ENCODE assay signal across 22 mouse cellular contexts in the genomic region with DNA sequence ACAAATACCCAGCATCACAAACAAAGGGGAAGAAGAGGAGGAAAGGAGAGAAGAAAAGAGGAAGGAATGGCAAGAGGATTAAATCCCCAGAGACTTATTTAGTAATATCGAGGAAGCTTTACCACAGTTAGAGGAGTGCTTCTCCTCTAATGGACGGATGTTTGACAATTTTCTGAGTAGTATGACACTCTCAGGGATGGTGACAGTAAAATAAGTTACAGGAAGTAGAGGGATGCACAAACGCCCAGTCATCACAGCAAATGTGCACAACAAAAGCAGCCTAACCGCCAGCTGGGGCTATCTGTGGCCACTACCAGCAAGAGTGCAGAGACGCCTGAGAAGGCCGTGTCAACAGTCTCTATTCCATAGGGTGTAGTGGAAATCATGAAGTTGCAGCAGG. TPM values are rescaled to one million over a fixed set of nuclear protein-coding genes. Genes with fewer than 3 reads are reported as not detected.
DNase-seq lines count a peak whose midpoint lies in the region; ATAC-seq and TF ChIP-seq lines count a peak whose summit lies in the region.
"Had no signal": no experiment of that assay in that cellular context is flagged by ENCODE, and none has a peak within 500 bp of the region (broad histone marks: within the 10 kb centered on the region; RNA-seq: fewer than 3 reads in every experiment).

No protein-coding gene starts in this region.

- WGBS in liver, embryonic 13.5 days (ENCODE audit: insufficient replicate concordance): 41% methylated on average over 6 of the region's 6 CpGs
- WGBS in liver, embryonic 11.5 days: 52% methylated on average over 6 of the region's 6 CpGs
- 70% methylated on average over 6 of the region's 6 CpGs for WGBS in forebrain, embryonic 10.5 days

- no peak for TF ChIP-seq POLR2A in bone marrow macrophage, adult 2 months (IDR thresholded peaks at IDR 0.05; ENCODE audit: borderline replicate concordance, low read depth, low read length)

- peaks cover 7% of the 10 kb centered on the region for H3K36me3 ChIP-seq in liver, embryonic 13.5 days
- H3K36me3 ChIP-seq in liver, embryonic 11.5 days (ENCODE audit: control insufficient read depth, insufficient read depth, low read length): no peaks in the 10 kb centered on the region
- H3K36me3 ChIP-seq in forebrain, embryonic 10.5 days (replicated peaks): no peaks in the 10 kb centered on the region
- H3K36me3 ChIP-seq: embryonic facial prominence, embryonic 13.5 days; hindbrain, embryonic 12.5 days; midbrain, embryonic 15.5 days had no signal

- no peak for TF ChIP-seq CTCF in bone marrow macrophage, adult 2 months (IDR thresholded peaks at IDR 0.05; ENCODE audit: low read depth, low read length)

- no peaks in the 10 kb centered on the region for H3K9me3 ChIP-seq in liver, embryonic 13.5 days (replicated peaks)
- H3K9me3 ChIP-seq in liver, embryonic 11.5 days (ENCODE audit: control insufficient read depth, low read length): no peaks in the 10 kb centered on the region
- no peaks in the 10 kb centered on the region for H3K9me3 ChIP-seq in forebrain, embryonic 10.5 days
- H3K9me3 ChIP-seq: embryonic facial prominence, embryonic 13.5 days; heart, embryonic 15.5 days; hindbrain, embryonic 12.5 days; midbrain, embryonic 15.5 days had no signal

- no peak for ATAC-seq in liver, embryonic 13.5 days (ENCODE audit: low read depth)
- ATAC-seq in liver, embryonic 11.5 days (replicated peaks; ENCODE audit: low FRiP score): no peak
- peak; percentile 36 for ATAC-seq in inflammation-experienced regulatory T-cells, adult 6 months
- ATAC-seq: midbrain, embryonic 15.5 days had no signal

- H3K9ac ChIP-seq in liver, embryonic 13.5 days: peak overlapping the region; percentile 8; the same call in 1 of the 2 replicates
- no peak overlapping the region for H3K9ac ChIP-seq in liver, embryonic 11.5 days (ENCODE audit: low read depth, low read length)
- H3K9ac ChIP-seq: embryonic facial prominence, embryonic 13.5 days; heart, embryonic 15.5 days; hindbrain, embryonic 12.5 days; lung, embryonic 14.5 days; midbrain, embryonic 15.5 days had no signal

- H3K4me3 ChIP-seq in liver, embryonic 13.5 days (replicated peaks): no peak overlapping the region
- H3K4me3 ChIP-seq in liver, embryonic 11.5 days (ENCODE audit: low read depth, low read length): no peak overlapping the region
- H3K4me3 ChIP-seq in bone marrow macrophage, adult 2 months (ENCODE audit: insufficient read depth, low read length): no peak overlapping the region
- H3K4me3 ChIP-seq in forebrain, embryonic 10.5 days: no peak overlapping the region
- H3K4me3 ChIP-seq: embryonic facial prominence, embryonic 13.5 days; heart, embryonic 15.5 days; hindbrain, embryonic 12.5 days; left cerebral cortex, adult 2 months; midbrain, embryonic 15.5 days had no signal

- H3K4me1 ChIP-seq in liver, embryonic 13.5 days (replicated peaks): peaks cover 61% of the 10 kb centered on the region
- H3K4me1 ChIP-seq in liver, embryonic 11.5 days (replicated peaks; ENCODE audit: control insufficient read depth, insufficient read depth, low read length): peaks cover 48% of the 10 kb centered on the region
- H3K4me1 ChIP-seq in bone marrow macrophage, adult 2 months (ENCODE audit: control insufficient read depth, insufficient read depth, low read length): peaks cover 46% of the 10 kb centered on the region
- H3K4me1 ChIP-seq in forebrain, embryonic 10.5 days: peaks cover 17% of the 10 kb centered on the region
- H3K4me1 ChIP-seq: midbrain, embryonic 15.5 days had no signal

- H3K4me2 ChIP-seq in liver, embryonic 13.5 days: no peak overlapping the region
- H3K4me2 ChIP-seq in liver, embryonic 11.5 days: no peak overlapping the region
- H3K4me2 ChIP-seq: embryonic facial prominence, embryonic 13.5 days; heart, embryonic 15.5 days; hindbrain, embryonic 12.5 days; lung, embryonic 14.5 days; midbrain, embryonic 15.5 days had no signal

- DNase-seq in liver, embryonic 13.5 days: no peak
- no peak for DNase-seq in liver, embryonic 11.5 days (ENCODE audit: low spot score)
- no peak for DNase-seq in forebrain, embryonic 10.5 days (ENCODE audit: extremely low spot score, low spot score)
- DNase-seq in lung, postnatal 25 days (ENCODE audit: low spot score): no peak
- DNase-seq in cerebellum, adult 18-20 months: no peak
- DNase-seq: cerebellum, adult 9-10 months; kidney, adult 2 months; kidney, postnatal 14 days; layer of hippocampus, adult 9-11 months; left cerebral cortex, postnatal 4 days; liver; lung, embryonic 14.5 days; right cerebral cortex, postnatal 25 days; thymus, adult 18-20 months had no signal

- no peaks in the 10 kb centered on the region for H3K27me3 ChIP-seq in liver, embryonic 13.5 days
- no peaks in the 10 kb centered on the region for H3K27me3 ChIP-seq in liver, embryonic 11.5 days (replicated peaks; ENCODE audit: control insufficient read depth, insufficient read depth, low read length)
- no peaks in the 10 kb centered on the region for H3K27me3 ChIP-seq in forebrain, embryonic 10.5 days (ENCODE audit: poor library complexity, severe bottlenecking)
- H3K27me3 ChIP-seq: embryonic facial prominence, embryonic 13.5 days; heart, embryonic 15.5 days; hindbrain, embryonic 12.5 days; midbrain, embryonic 15.5 days had no signal

- H3K27ac ChIP-seq in liver, embryonic 13.5 days: 0 out of 2 replicates have a peak overlapping the region, but pooled peaks have one; percentile 51
- no peak overlapping the region for H3K27ac ChIP-seq in liver, embryonic 11.5 days (ENCODE audit: low read depth, low read length)
- H3K27ac ChIP-seq in bone marrow macrophage, adult 2 months (ENCODE audit: insufficient read depth, low read depth, low read length): peak overlapping the region; percentile 31; the same call in 1 of the 2 replicates
- H3K27ac ChIP-seq in forebrain, embryonic 10.5 days: no peak overlapping the region
- H3K27ac ChIP-seq: embryonic facial prominence, embryonic 13.5 days; hindbrain, embryonic 12.5 days; left cerebral cortex, adult 2 months; macrophage; midbrain, embryonic 15.5 days had no signal

RNA-seq across cellular contexts. Expression of a gene that starts 52.4 kb away (rescaled TPM):
- polyA plus RNA-seq in liver, embryonic 13.5 days (2015; fragmentation: Nextera tagmentation; extraction: Ambion mirVana): 4.4 and 5.2 TPM in 2 replicates
- 13.2 and 14.7 TPM in 2 replicates for polyA plus RNA-seq in liver, embryonic 11.5 days (2014; fragmentation: Nextera tagmentation; extraction: Ambion mirVana)
- polyA plus RNA-seq in bone marrow macrophage, adult 2 months (2012; ENCODE audit: insufficient read depth, insufficient read length, missing spikeins): 5.1 and 6.9 TPM in 2 replicates
- 10 to 100 TPM in 2 of 3 experiments, 1 to 10 TPM in 1; 9.6 to 12.8 (median 11.9) TPM for polyA plus RNA-seq in inflammation-experienced regulatory T-cells, adult 6 months (2017; shearing (Covaris generic))
- 29.1 and 29.8 TPM in 2 replicates for polyA plus RNA-seq in forebrain, embryonic 10.5 days (2016; fragmentation: Nextera tagmentation; extraction: Ambion mirVana)

RNA-seq across cellular contexts. Expression of a gene that starts 57.4 kb away (rescaled TPM):
- polyA plus RNA-seq in liver, embryonic 13.5 days (2015; fragmentation: Nextera tagmentation; extraction: Ambion mirVana): 35.0 and 42.2 TPM in 2 replicates
- 62.8 and 64.5 TPM in 2 replicates for polyA plus RNA-seq in liver, embryonic 11.5 days (2014; fragmentation: Nextera tagmentation; extraction: Ambion mirVana)
- polyA plus RNA-seq in bone marrow macrophage, adult 2 months (2012; ENCODE audit: insufficient read depth, insufficient read length, missing spikeins): 21.0 and 26.1 TPM in 2 replicates
- 10 to 100 TPM; 11.4 to 41.0 (median 34.9) TPM for polyA plus RNA-seq in inflammation-experienced regulatory T-cells, adult 6 months (2017; shearing (Covaris generic))
- polyA plus RNA-seq in forebrain, embryonic 10.5 days (2016; fragmentation: Nextera tagmentation; extraction: Ambion mirVana): 31.2 and 31.6 TPM in 2 replicates

Comparison
In these comparisons a context has a peak if more than half of its experiments do, and no peak if none do; other contexts are left out.
1. H3K27ac ChIP-seq: peak in liver, embryonic 13.5 days (single experiment) and bone marrow macrophage, adult 2 months (single experiment); none in liver, embryonic 11.5 days (single experiment) and forebrain, embryonic 10.5 days (single experiment).